16 mouse cellular contexts compared by ENCODE assay signal in genomic region chr2:143340364-143340763, GRCm38 (mm10).
"Had no signal": no experiment of that assay in that cellular context is flagged by ENCODE, and none has a peak within 500 bp of the region (broad histone marks: within the 10 kb centered on the region; RNA-seq: fewer than 3 reads in every experiment).

No protein-coding gene starts in this region.

- H3K27ac ChIP-seq: left cerebral cortex, adult 2 months; liver, embryonic 13.5 days had no signal

- DNase-seq: kidney, adult 9 months; kidney, postnatal 14 days; kidney, postnatal 4 days; layer of hippocampus, adult 9-11 months; layer of hippocampus, postnatal 36 days; left cerebral cortex, postnatal 4 days; liver; liver, embryonic 13.5 days; lung, adult 2 months; lung, postnatal 14 days; lung, postnatal 4 days; midbrain, embryonic 14.5 days; thymus, adult 18-20 months; thymus, postnatal 36 days had no signal

- H3K27me3 ChIP-seq: liver, embryonic 13.5 days had no signal

- H3K4me3 ChIP-seq: left cerebral cortex, adult 2 months; liver, embryonic 13.5 days had no signal

- H3K9ac ChIP-seq: liver, embryonic 13.5 days had no signal

- H3K4me1 ChIP-seq: liver, embryonic 13.5 days had no signal

- H3K36me3 ChIP-seq: liver, embryonic 13.5 days had no signal

- H3K4me2 ChIP-seq: liver, embryonic 13.5 days; midbrain, embryonic 11.5 days had no signal
